Mouse (Mus musculus) liver, embryonic 14.5 days (tissue): Measurements from ENCODE around the gene Pigx.

Experiments used
- CTCF ChIP-seq: IDR thresholded peaks from 2 replicates; pipeline ENCODE4 v1.5.1; 2016; ENCODE audit warnings: antibody characterized with exemption, low read depth, control low read depth
- EP300 ChIP-seq: IDR thresholded peaks from 2 replicates; pipeline ENCODE4 v1.6.1; 2016; ENCODE audit warnings: antibody characterized with exemption, low read depth

DNA sequence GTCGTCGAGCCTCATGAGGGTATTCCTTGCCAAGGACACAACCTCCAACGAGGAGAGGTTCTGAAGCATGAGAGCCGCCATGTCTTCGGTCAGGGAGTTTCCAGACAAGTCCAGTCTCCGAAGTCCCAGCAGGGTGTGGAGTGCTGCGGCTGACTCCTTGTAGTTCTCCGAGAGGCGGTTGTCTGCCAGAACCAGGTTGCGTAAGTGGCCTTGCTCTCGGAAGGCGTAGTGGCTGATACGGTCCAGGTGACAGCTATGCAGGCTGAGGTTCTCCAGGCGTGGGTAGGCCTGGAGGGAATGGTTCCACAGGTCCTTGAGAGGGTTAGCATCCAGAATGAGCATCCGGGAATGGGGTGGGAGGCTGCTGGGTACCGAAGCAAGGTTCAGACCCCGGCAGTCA is 45.1 kb upstream of the Pigx start:
- TF ChIP-seq EP300 (no peak), CTCF (no peak)
